Mouse (Mus musculus) testis, adult 2 months (tissue): ENCODE results near the gene Cstf1. TPM values are rescaled to one million over a fixed set of nuclear protein-coding genes. Genes with fewer than 3 reads are reported as not detected.

ENCODE experiments used
- H3K27ac ChIP-seq: fragments of 200-500 bp; 2 replicates; pipeline ENCODE4 v1.5.1; 2012; ENCODE audit warnings: low read depth, low read length; ENCODE audit not compliant: control insufficient read depth, insufficient read depth
- H3K27me3 ChIP-seq: fragments of 200-500 bp; 2 replicates; pipeline ENCODE4 v1.6.1; 2012; ENCODE audit warnings: mild to moderate bottlenecking, low read length, moderate library complexity; ENCODE audit not compliant: control insufficient read depth, insufficient read depth
- H3K36me3 ChIP-seq: fragments of 200-500 bp; 2 replicates; pipeline ENCODE4 v1.6.1; 2012; ENCODE audit warnings: mild to moderate bottlenecking, low read length; ENCODE audit not compliant: control insufficient read depth, insufficient read depth
- H3K4me1 ChIP-seq: fragments of 200-500 bp; 2 replicates; pipeline ENCODE4 v1.6.1; 2012; ENCODE audit warnings: low read length; ENCODE audit not compliant: control insufficient read depth, insufficient read depth
- H3K4me3 ChIP-seq: fragments of 200-500 bp; 2 replicates; pipeline ENCODE4 v1.5.1; 2012; ENCODE audit warnings: low read depth, mild to moderate bottlenecking, low read length, moderate library complexity, mixed read lengths; ENCODE audit not compliant: control insufficient read depth
- CTCF ChIP-seq: fragments of 200-500 bp; IDR thresholded peaks from 2 replicates; pipeline ENCODE4 v1.5.1; 2012; ENCODE audit warnings: low read depth, mild to moderate bottlenecking, inconsistent platforms, low read length, moderate library complexity; ENCODE audit not compliant: control insufficient read depth, insufficient read depth, insufficient replicate concordance
- POLR2A ChIP-seq: fragments of 200-500 bp; IDR thresholded peaks from 2 replicates; pipeline ENCODE4 v1.6.1; 2012; ENCODE audit warnings: low read depth, mild to moderate bottlenecking, inconsistent platforms, low read length, moderate library complexity; ENCODE audit not compliant: control insufficient read depth
- polyA plus RNA-seq: library from polyadenylated mRNA; depleted of rRNA; stranded (reverse); fragments of >200 nt; gene quantifications from 2 replicates; pipeline ENCODE4 v1.2.3, GENCODE M21; 2012; rRNA removed

The Cstf1 gene
- polyA plus RNA-seq = 158 and 175 TPM in 2 replicates

DNA sequence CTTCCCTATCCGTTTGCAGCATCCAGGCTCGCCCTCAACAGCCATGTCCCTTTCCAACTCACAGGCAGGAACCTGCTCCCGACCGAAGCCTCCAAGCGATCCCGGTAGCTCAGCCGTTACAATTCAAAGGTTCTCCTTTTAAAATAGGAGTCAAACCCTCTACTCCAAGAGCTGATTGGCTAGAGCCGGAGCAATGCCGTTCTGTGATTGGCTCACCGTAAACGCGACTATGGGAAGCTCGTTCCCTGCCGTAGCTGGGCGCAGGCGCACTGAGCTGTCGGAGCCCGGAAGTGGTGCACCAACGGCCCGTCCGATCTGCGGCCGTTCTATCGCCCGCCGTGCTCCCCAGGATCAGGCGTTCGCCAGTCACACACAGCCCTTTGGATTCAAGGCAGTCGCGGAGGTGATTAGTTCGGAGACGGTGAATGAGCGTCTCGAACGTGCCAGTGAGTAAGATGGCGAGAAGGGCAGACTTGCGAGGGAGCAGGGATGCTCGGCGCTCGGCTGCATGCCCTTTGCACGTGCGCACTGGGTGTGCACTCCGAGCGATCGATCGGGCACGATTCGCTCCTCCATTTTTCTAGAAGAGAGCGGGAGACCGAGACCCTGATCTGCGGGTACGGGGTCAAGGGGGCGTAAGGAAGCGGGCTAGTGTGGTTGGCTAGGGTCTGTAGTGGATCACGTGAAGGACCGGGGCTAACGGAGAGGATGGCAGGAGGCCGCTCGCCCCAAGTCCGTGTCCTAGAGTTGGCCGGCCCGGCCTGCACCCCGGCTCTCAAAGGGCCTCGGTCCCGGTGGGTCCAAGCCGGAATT is at the start of gene Cstf1, which contains the start of gene Aurka:
Gene Cstf1, plus strand, starts transcription at position 271 of the 813 bp plus-strand sequence.
Gene Aurka, minus strand, starts transcription at position 125 of the 813 bp plus-strand sequence.
- Histone ChIP-seq H3K36me3 (peaks cover 6% of the 10 kb centered on the region), H3K27me3 (no peaks in the 10 kb centered on the region), H3K27ac (peak within 1 kb of the TSS; percentile 100), H3K4me3 (peak within 1 kb of the TSS; percentile 99), H3K4me1 (peaks cover 5% of the 10 kb centered on the region)
- peak; percentile 63 for TF ChIP-seq POLR2A
- TF ChIP-seq CTCF = no peak; the same call in 1 of the 2 replicates

DNA sequence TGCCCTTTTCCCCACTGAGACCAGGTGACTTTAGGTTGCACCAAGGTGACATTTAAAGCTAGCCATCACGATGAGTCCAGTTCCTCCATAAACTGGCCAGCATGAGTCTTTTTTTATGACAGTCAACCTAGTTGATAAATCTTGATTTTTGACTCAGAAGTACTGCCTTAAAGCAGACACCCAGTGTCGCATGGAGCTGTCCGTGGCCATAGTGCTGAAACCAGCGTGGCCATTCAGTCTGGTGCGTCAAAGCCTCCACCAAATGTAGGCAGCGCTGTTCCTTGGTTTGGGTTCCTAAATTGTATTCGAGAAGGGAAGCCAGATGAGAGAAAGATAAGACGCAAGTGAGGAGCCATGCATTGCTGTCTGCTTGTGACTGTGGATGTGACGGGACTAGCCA is 49.6 kb upstream of the Cstf1 start:
- Histone ChIP-seq H3K36me3 (no peaks in the 10 kb centered on the region), H3K4me3 (no peak overlapping the region), H3K4me1 (no peaks in the 10 kb centered on the region), H3K27ac (no peak overlapping the region), H3K27me3 (no peaks in the 10 kb centered on the region)
- TF ChIP-seq POLR2A (no peak), CTCF (no peak)

DNA sequence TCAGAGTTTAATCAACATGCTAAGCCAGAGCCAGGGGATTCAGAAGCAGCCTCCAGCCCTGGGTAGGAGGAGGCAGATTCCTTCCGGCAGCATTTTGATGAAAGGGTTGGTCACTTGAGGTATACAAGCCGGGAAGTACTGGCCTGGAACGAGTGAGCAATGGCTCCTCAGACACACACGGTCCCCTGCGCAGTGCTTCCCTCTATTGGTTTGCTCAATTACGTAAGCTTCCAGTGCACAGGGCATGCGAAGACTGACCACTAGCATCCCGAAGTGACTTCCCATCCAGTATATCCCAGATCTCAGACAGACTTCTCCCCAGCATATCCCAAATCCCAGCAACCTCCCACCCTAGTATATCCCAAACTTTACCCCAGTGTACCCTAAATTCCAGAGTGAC is 42.2 kb upstream of the Cstf1 start:
- H3K4me3 ChIP-seq = no peak overlapping the region
- no peaks in the 10 kb centered on the region for H3K36me3 ChIP-seq
- H3K27ac ChIP-seq = no peak overlapping the region
- no peaks in the 10 kb centered on the region for H3K27me3 ChIP-seq
- no peaks in the 10 kb centered on the region for H3K4me1 ChIP-seq
- TF ChIP-seq POLR2A (no peak), CTCF (no peak)

DNA sequence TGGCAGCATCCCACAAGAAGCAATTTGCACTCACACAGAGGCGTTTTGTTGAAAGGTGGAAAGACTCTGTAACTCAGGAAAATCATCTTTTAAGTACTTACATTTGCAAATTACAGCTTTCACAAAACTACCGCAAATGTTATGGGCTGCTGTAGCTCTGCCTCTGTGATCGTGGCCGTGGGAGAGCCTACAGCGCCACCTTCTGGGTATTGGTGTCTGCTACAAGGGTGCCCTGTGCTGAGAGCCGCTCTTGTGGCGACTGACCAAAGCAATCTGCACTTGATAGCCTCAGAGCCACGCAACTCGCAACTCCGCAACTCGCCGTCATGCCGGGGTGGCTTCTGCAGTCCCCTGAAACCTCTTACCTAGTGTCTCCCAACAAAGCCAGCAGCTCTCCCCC is 41.3 kb upstream of the Cstf1 start:
- H3K27me3 ChIP-seq = no peaks in the 10 kb centered on the region
- H3K36me3 ChIP-seq = no peaks in the 10 kb centered on the region
- H3K4me3 ChIP-seq = no peak overlapping the region
- no peaks in the 10 kb centered on the region for H3K4me1 ChIP-seq
- no peak overlapping the region for H3K27ac ChIP-seq
- TF ChIP-seq POLR2A (no peak), CTCF (peak; percentile 81; the same call in 1 of the 2 replicates)

DNA sequence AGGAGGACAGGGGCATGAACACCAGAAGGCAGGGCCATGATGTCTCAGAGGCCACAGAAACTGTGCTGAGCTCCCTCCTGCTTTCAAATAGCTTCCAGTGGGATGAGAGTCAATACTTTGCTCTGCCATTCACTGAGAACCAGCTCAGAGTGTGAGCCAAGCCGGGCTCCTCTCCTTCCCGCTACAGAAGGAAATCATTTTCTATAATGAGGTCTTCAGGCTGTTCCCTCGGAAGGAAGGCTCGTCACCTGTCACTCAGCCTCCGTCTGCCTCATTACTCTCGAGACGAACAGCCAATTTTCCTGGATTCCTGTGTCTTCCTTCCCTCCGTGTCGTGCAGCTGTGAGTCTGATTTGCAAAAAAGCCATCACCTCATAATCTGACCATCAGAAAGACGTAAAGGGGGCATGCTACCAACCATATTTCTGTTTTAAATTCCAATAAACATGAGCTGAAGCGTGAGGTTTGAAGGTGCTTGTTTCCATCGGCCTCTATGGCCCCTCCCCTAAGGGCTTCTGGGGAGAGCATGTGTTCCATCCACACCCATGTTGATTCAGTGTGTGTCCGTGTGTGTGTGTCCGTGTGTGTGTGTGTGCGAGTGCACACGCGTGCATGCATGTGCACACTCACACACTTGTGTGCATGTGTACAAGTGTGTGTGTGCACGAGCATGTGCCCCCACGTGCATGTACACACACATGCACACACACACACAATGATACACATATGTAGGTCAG is 32.1 kb upstream of the Cstf1 start:
- TF ChIP-seq POLR2A (no peak), CTCF (no peak)
- H3K4me3 ChIP-seq = no peak overlapping the region
- no peaks in the 10 kb centered on the region for H3K4me1 ChIP-seq
- H3K27ac ChIP-seq = no peak overlapping the region
- no peaks in the 10 kb centered on the region for H3K27me3 ChIP-seq
- no peaks in the 10 kb centered on the region for H3K36me3 ChIP-seq

DNA sequence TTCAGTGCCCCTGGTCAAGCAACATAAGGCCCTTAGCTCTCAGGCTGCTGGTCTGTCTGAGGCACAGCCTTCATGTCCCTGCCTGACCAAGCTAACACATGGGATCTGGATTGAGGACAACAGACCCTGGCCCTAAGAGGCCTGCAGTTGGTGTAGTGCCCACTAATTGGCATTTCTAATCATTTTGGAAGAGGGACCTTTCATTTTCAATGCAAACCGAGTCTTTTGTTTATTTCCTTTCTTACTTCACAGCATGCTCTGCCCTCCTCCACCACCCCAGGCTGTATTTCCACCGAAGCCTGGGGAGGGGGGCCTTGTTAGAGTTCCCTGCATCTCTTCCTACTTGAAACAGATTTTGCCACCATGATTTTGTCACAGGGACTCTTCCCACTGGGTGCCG is 29.5 kb upstream of the Cstf1 start:
- TF ChIP-seq POLR2A = no peak
- TF ChIP-seq CTCF = no peak
- no peaks in the 10 kb centered on the region for H3K27me3 ChIP-seq
- peaks cover 11% of the 10 kb centered on the region for H3K4me1 ChIP-seq
- no peaks in the 10 kb centered on the region for H3K36me3 ChIP-seq
- no peak overlapping the region for H3K27ac ChIP-seq
- no peak overlapping the region for H3K4me3 ChIP-seq

DNA sequence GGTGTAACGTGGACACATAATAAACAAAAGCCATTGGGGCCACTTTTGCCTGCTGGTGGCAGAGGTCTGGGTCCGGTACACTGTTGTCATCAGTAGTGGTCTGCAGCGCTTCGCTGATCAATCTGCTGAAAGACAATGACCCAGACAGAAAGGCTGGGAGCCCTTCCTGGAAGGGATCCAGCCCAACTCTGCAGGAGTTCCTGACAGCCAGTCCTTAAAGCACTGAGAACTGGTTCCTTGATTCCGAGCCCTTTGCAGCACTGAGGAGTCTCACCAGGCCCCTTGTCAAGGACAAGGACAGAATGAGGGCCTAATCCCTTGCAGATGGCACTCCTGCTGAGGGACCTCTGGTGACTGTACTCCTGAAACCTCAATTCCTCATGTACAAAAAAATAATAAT is 28.9 kb upstream of the Cstf1 start:
- Histone ChIP-seq H3K27ac (no peak overlapping the region), H3K4me1 (peaks cover 17% of the 10 kb centered on the region)
- TF ChIP-seq POLR2A = no peak
- no peak for TF ChIP-seq CTCF

More for the DNA sequence above, 28.9 kb upstream of the Cstf1 start:
- H3K36me3 ChIP-seq = no peaks in the 10 kb centered on the region
- H3K4me3 ChIP-seq = no peak overlapping the region
- no peaks in the 10 kb centered on the region for H3K27me3 ChIP-seq
